Mouse (Mus musculus) small intestine, adult 2 months (tissue): Measurements from ENCODE around the gene H2al1m. TPM values are rescaled to one million over a fixed set of nuclear protein-coding genes. Genes with fewer than 3 reads are reported as not detected.

Experiments
- polyA plus RNA-seq: library from polyadenylated mRNA; depleted of rRNA; stranded (reverse); fragments of >200 nt; gene quantifications from 2 replicates; pipeline ENCODE4 v1.2.3, GENCODE M21; 2012; rRNA removed

H2al1m gene
- polyA plus RNA-seq, 1 experiment, result 2.2 TPM

Other genes with a start within 250 kb of the H2al1m start
- not detected in 2 replicates for gene Fthl17f, start 220.7 kb upstream of the H2al1m start, polyA plus RNA-seq
- gene 4930402K13Rik, start 179.2 kb upstream of the H2al1m start, polyA plus RNA-seq, result not detected in 2 replicates
- gene Lancl3, start 83.9 kb upstream of the H2al1m start, polyA plus RNA-seq, result 0.05 and 0.16 TPM in 2 replicates
- gene Gm14862, start 26.9 kb upstream of the H2al1m start, polyA plus RNA-seq, result not detected in 2 replicates
- gene Xk, start 11.0 kb upstream of the H2al1m start, polyA plus RNA-seq, result 3.7 and 10.1 TPM in 2 replicates
- not detected in 2 replicates for gene H2al1k, start 66.9 kb downstream of the H2al1m start, polyA plus RNA-seq
- 0.51 and 0.75 TPM in 2 replicates for gene Cybb, start 204.0 kb downstream of the H2al1m start, polyA plus RNA-seq